Mouse (Mus musculus) A20 (cell line): ENCODE measurements around the gene Pou4f1.
"Not testable (repeated sequence)": the region's sequence is repeated elsewhere in the genome, so short reads cannot be mapped to it uniquely, and the experiment has no call there.

ENCODE experiments used
- DNase-seq: peaks from one replicate; pipeline ENCODE4 v3.0.0-alpha.2; 2011; ENCODE audit warnings: low read depth, low spot score

Gene Pou4f1

DNA sequence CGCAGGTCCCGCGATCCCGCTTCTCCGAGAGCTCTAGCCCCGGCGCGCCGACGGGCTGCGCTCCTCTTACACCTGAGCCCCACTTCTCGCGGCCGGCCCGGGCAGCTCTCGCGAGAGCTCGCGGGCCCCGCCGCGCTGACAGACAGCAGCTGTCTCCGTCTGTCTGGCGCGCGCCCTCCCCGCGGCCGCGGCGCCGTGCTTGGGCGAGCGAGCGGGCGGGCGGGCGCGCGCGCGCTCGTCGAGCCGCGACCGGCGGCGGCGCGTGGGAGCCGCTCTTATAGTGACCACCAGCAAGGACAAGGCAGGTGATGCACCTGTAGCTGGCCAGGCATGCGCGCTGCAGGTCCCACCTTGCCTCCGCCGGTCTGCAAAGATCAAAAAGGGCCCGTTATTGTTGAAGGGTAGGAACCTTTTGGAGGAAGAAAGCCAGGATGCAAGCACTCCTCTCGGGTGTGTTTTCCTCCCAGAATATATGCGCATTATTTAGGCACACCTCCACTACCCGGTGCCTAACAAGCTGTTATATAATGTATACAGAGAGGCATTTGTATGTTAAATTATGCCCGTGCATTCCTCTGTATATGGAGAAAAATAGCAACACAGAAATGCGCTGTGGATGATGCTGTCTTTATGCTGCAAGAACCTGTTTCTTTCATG is at the start of gene Pou4f1:
Gene Pou4f1, minus strand, starts transcription at position 34 of the 657 bp plus-strand sequence.
- peak; percentile 95 for DNase-seq

GRCm38 (mm10) chr14:104511664-104512063 is 43.9 kb upstream of the Pou4f1 start:
- DNase-seq, result no peak

GRCm38 (mm10) chr14:104502761-104503160 is 35.0 kb upstream of the Pou4f1 start:
- DNase-seq, result not testable (repeated sequence)

DNA sequence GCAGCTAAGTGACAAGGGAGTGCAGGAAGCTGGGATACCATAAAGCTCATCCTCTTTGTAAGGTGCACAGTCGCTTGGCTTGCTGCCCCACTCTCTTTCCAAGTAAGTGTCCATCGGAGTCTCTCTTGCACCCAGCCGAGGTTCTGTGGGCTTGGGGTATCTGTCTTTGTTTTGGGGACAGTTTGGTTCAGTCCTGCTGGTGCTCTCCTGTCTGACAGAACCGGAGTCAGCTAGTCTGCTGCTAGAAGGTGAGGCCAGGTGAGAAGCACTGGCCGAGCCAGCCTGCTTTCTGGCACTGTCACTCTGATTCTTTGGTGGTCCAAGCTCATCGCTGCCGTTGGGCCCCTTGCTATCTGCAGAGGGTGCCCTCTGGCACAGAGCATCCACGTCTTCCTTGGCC is 12.0 kb upstream of the Pou4f1 start:
- no peak for DNase-seq

DNA sequence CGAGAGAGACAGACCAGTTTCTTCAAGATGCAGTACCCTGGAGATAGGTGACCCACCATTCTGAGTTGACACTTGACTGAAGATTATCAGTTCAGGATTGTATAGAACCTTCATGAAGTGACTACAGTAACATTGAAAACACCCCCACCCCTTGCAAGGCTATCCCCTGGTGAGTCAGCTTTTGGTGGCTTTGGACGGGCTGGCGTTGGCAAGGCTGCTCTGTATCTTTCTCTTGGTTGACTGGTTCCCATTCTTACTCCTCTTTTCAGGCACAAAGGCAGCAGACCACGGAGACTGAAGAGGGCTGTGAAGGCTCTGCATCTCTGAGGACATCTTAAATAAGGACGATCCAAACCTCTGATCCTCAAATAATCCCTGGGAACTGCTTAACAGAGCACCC is 10.8 kb upstream of the Pou4f1 start:
- DNase-seq, result no peak

DNA sequence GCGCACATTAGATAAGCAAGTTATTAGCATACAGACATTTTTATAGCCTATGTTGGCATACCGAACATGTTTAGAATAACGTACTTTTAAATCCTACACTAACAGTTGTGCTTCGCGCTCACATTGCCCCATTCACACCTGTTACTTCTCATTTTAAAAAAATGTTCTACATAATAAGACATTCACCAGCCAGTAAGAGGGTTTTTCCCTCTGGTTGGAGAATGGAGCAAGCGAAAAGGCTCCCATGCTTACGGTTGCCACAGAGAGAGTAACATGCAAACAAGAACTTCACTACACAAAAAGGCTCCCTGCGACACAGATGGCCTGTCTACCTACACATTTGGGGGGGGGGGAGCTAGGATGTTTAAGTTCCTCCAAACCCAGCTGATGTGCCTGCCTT is 9.8 kb upstream of the Pou4f1 start:
- no peak for DNase-seq

- DNase-seq, result no peak
These were observed 7.6 kb upstream of the Pou4f1 start for GRCm38 (mm10) chr14:104475438-104475837.

GRCm38 (mm10) chr14:104468623-104468970 is 798 bp upstream of the Pou4f1 start:
- no peak for DNase-seq

DNA sequence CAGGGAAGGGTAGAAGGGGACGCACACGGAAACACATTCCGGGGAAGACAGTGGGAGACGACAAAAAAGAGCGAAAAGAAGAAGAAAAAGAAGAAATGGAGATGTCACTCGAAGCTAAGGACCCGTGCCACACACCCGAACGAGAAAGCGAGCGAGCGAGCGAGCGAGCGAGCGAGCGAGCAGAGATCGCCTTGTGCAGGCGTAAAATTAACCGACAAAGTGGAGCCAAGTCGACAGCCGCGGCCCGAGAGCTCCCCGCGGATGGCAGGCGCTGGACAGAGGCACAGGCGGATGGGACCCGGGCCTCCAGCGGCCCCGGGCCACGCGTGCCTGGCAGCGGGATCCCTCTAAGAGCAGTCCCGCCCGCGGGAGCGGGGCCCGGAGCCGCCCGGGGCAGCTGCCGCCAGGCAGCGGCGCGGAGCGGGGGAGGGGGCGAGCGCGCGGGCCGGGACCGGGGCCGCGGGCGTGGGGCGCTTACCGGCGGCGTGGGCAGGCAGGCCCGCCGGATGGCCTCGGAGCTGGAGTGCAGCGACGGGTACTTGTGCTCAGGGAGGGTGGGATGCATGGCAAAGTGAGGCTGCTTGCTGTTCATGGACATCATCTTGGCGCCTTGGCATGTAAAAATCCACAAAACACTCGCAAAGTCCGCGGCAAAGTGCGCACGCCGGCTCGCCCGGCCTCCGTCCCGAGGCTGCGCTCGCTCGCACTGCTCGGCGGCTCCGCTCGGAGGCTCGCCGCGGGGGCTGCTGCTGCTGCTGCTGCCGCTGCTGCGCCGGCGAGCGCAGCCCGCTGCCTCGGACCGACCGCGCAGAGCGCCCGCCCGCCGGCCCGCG is 450 bp downstream of the Pou4f1 start:
- DNase-seq, result peak; percentile 72

DNA sequence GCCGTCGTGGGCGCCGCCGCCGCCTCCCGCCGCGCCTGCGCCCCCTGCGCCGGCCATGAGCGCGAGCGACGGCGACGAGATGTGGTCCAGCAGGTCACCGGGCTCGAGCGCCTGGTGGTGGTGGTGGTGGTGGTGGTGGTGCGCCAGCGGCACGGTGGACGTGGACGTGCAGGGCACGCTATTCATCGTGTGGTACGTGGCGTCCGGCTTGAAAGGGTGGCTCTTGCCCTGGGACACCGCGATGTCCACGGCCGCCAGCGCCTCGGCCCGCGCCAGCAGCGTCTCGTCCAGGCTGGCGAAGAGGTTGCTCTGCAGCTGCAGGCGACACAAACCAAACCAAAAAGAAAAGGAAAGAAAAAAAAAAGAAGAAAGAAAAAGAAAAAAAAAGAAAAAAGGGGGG is 1.2 kb downstream of the Pou4f1 start:
- no peak for DNase-seq

- DNase-seq, result no peak
These were observed 2.1 kb downstream of the Pou4f1 start for GRCm38 (mm10) chr14:104465483-104466235.

DNA sequence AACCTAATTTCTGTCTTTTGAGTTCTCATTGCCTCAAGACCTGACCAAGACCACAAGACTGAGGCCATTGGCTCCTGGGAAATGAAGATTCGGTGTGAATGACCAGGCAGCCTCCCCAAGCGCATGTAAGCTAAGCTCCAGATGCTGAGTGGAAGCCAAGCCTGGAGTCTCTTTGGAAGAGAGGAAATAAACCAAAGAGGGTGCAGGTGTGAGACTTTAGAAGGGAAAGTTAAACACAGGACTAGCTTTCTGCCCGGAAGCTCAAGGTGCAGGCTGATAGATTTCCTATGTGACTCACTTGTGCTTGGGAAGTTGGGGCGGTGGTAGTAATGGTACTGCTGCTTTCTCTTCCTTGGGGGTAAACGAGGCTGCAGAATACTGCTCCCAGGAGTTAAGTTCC is 3.0 kb downstream of the Pou4f1 start:
- DNase-seq, result no peak

- no peak for DNase-seq
These were observed 4.1 kb downstream of the Pou4f1 start for GRCm38 (mm10) chr14:104463631-104464250.

- no peak for DNase-seq
These were observed 6.2 kb downstream of the Pou4f1 start for GRCm38 (mm10) chr14:104461286-104462240.

DNA sequence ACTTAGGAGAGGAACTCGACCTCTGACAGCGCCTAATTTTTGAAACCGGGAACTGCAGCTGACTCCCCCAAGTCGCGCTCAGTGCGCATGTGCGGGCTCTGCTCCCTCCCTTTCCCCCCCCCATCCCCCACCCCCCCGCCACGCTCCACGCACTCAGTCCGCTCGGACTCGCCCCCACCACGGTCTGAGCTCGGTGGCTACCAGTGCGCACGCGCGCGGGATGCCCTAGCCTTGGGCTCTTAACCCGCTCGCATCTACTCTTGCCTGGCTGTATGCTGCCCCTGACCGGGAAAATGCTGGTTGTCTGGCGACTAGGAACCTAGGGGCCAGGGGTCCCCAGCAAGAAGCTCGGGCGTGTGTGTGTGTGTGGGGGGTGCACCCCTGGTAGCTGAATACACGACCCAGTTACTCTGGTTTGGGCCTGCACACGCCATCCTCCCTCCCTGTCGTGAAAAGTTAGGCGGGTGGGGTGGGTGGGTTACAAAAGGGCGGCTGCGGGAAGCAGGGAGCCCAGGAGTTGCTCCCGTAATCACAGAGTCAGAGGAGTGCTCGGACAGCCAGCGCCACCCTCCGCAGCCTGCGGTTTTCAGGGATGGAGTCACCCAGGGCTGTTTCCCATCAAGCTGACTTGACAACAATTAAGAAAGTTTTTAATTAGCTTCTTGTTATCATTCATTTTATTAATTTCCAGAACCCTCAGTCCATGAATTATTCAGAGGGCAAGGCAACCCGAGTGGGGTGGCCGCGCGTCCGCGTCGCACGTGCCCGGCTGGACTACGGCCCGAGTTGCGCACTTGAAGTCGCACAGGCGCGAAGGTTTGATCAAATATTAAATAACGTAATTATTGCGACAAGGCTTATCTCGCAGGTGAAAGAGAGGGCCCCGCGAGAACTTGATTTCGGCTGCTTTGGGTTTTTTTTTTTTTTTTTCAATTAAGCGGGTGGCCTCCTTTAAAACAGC is 7.2 kb downstream of the Pou4f1 start:
- DNase-seq, result no peak

DNA sequence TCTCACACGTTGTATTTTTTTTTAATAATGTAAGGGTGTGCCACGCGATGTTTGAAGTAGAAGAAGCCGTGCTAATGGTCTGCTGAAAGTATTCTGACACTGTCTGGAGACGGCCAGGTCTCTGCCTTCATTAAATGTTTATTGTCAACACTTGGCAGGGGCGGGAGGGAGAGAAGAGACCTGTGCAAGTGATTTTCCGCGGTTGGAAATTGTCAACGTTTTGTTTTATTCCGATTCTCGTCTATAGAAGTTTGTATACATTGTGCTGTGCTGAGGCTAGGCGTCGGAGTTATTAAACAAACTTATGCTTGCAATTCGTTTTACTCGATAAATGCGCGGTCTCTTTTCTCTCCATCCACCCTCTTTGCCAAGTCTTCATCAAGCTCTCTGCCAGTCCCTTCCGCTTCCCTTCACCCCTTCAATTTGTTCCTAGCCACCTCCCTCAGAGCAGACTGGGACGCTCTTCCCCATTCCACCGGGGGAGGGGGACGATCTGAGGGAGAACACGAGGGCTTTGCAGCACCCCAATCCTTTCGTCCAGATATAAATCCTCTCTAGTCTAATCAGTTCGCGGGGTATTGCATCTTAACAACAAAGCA is 8.2 kb downstream of the Pou4f1 start:
- DNase-seq, result no peak

GRCm38 (mm10) chr14:104458728-104459512 is 8.9 kb downstream of the Pou4f1 start:
- no peak for DNase-seq

- no peak for DNase-seq
These were observed 9.7 kb downstream of the Pou4f1 start for GRCm38 (mm10) chr14:104457966-104458710.
